ENCODE assay signal across 8 mouse cellular contexts in the genomic region with DNA sequence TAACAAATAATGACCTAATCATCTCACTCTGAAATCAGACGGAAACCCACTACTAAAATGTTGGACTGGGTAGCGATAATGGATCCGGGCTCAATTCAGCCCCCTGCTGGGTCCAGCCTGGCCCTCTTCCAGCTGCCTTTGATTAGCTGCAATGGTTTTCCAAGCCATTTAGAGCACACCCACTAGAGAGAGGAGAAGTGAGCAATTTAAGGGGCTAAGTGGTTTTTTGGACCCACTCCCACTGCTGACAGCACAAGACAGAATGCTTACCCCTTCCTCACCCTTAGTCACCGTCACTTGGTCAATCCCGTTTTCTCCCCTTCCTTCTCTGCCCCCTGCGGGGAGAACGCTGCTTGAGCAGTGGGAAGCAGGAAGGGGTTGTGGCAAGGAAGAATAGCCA. TPM values are rescaled to one million over a fixed set of nuclear protein-coding genes. Genes with fewer than 3 reads are reported as not detected.
DNase-seq lines count a peak whose midpoint lies in the region.

No protein-coding gene starts in this region.

- WGBS in limb, embryonic 10.5 days = 4% methylated on average over 7 of the region's 7 CpGs

- no peaks in the 10 kb centered on the region for H3K9me3 ChIP-seq in limb, embryonic 10.5 days (replicated peaks)

- intact Hi-C loops in left cerebral cortex, postnatal 25 days (cut with DNase I) = loop anchor here (2.0 to 5.0 kb wide), 4 partner anchors 68 to 230 kb away; no protein-coding TSS in a partner anchor

- H3K36me3 ChIP-seq in limb, embryonic 10.5 days = no peaks in the 10 kb centered on the region

- peak; percentile 20 to 38 for DNase-seq in frontal cortex, postnatal 10 days (ENCODE audit: low spot score in 2 of 2)
- no peak for DNase-seq in frontal cortex, postnatal 36 days (ENCODE audit: low spot score in 2 of 2)
- DNase-seq in right cerebral cortex, postnatal 4 days = peak; percentile 68
- no peak for DNase-seq in right cerebral cortex, postnatal 36 days (ENCODE audit: low spot score in 2 of 2)
- peak; percentile 74 for DNase-seq in limb, embryonic 10.5 days (ENCODE audit: low spot score)
- no peak for DNase-seq in adrenal gland, adult 18-20 months (ENCODE audit: low spot score in 2 of 2)
- no peak for DNase-seq in frontal cortex, postnatal 14 days (ENCODE audit: low spot score in 2 of 2)
- no peak for DNase-seq in left cerebral cortex, postnatal 25 days (ENCODE audit: low spot score in 2 of 2)

- H3K4me3 ChIP-seq in limb, embryonic 10.5 days = peak overlapping the region; percentile 41

- H3K4me1 ChIP-seq in limb, embryonic 10.5 days = peaks cover 38% of the 10 kb centered on the region

- H3K27ac ChIP-seq in limb, embryonic 10.5 days = peak overlapping the region; percentile 69

- no peaks in the 10 kb centered on the region for H3K27me3 ChIP-seq in limb, embryonic 10.5 days (ENCODE audit: low read depth, poor library complexity, severe bottlenecking)

RNA-seq across cellular contexts. Expression of a gene that starts 24.9 kb away (rescaled TPM):
- 44.7 and 53.7 TPM in 2 replicates for polyA plus RNA-seq in limb, embryonic 10.5 days (2016; fragmentation: Nextera tagmentation; extraction: Ambion mirVana)
- total RNA-seq in adrenal gland, adult 18-20 months (2021) = 10 to 100 TPM; 55.4 to 56.2 TPM
- total RNA-seq in left cerebral cortex, postnatal 25 days (2021) = 100 to 1,000 TPM; 458 to 459 TPM

RNA-seq across cellular contexts. Expression of a gene that starts 25.2 kb away (rescaled TPM):
- 18.9 and 22.9 TPM in 2 replicates for polyA plus RNA-seq in limb, embryonic 10.5 days (2016; fragmentation: Nextera tagmentation; extraction: Ambion mirVana)
- not detected for total RNA-seq in adrenal gland, adult 18-20 months (2021)
- total RNA-seq in left cerebral cortex, postnatal 25 days (2021) = 1 to 10 TPM; 3.4 to 3.7 TPM

RNA-seq across cellular contexts. Expression of a gene that starts 32.5 kb away (rescaled TPM):
- 0.04 and 0.09 TPM in 2 replicates for polyA plus RNA-seq in limb, embryonic 10.5 days (2016; fragmentation: Nextera tagmentation; extraction: Ambion mirVana)
- total RNA-seq in adrenal gland, adult 18-20 months (2021) = 100 to 1,000 TPM in 1 of 2 experiments, 10 to 100 TPM in 1; 20.9 to 145 TPM
- total RNA-seq in left cerebral cortex, postnatal 25 days (2021) = under 1 TPM; 0.66 to 0.69 TPM

Comparison
In these comparisons a context has a peak if more than half of its experiments do, and no peak if none do; other contexts are left out.
1. DNase-seq: peak in frontal cortex, postnatal 10 days (2 of 2), right cerebral cortex, postnatal 4 days (single experiment) and limb, embryonic 10.5 days (single experiment); none in frontal cortex, postnatal 36 days (0 of 2), right cerebral cortex, postnatal 36 days (0 of 2), adrenal gland, adult 18-20 months (0 of 2), frontal cortex, postnatal 14 days (0 of 2) and left cerebral cortex, postnatal 25 days (0 of 2).
2. RNA of a gene that starts 24.9 kb away (total RNA-seq): 458 to 459 TPM in left cerebral cortex, postnatal 25 days; 55.4 to 56.2 TPM in adrenal gland, adult 18-20 months; every median in the first group is over 4 times any median in the second.
3. RNA of a gene that starts 25.2 kb away (total RNA-seq): 3.4 to 3.7 TPM in left cerebral cortex, postnatal 25 days; not detected in adrenal gland, adult 18-20 months; every median in the first group is over 4 times any median in the second.
4. RNA of a gene that starts 32.5 kb away (total RNA-seq): 20.9 to 145 TPM in adrenal gland, adult 18-20 months; 0.66 to 0.69 TPM in left cerebral cortex, postnatal 25 days; every median in the first group is over 10 times any median in the second.